ENCODE assay signal across 19 mouse cellular contexts in the genomic region with DNA sequence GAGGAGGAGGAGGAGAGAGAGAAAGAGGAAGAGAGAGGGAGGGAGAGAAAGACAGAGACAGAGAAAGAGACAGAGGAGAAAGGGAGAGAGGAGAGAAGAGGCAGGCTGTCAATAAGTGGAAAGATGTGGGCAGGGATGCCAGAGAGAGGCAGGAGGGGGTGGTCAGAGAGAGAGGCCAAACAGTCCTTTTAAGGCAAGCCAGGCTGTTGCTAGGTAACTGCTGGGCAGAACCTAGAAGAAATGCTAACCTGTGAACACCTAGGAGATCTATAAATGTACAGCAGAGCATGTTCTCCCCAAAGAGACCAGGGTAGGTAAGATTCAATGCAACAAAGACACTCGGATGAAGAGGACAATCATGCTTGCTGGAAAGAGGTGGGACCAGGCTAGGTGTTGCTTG.
A peak's percentile ranks its signal among the peaks of the same experiment; 100 is the strongest.
DNase-seq lines count a peak whose midpoint lies in the region; ATAC-seq and TF ChIP-seq lines count a peak whose summit lies in the region.
"Had no signal": no experiment of that assay in that cellular context is flagged by ENCODE, and none has a peak within 500 bp of the region (broad histone marks: within the 10 kb centered on the region; RNA-seq: fewer than 3 reads in every experiment).

No protein-coding gene starts in this region.

- H3K27me3 ChIP-seq in midbrain, embryonic 16.5 days (ENCODE audit: control insufficient read depth, insufficient read depth, low read depth, low read length): no peaks in the 10 kb centered on the region
- H3K27me3 ChIP-seq in midbrain, embryonic 13.5 days: no peaks in the 10 kb centered on the region
- no peaks in the 10 kb centered on the region for H3K27me3 ChIP-seq in midbrain, postnatal 0 days (ENCODE audit: insufficient read depth, low read length)
- H3K27me3 ChIP-seq: heart, embryonic 15.5 days; midbrain, embryonic 12.5 days had no signal

- peaks cover 6% of the 10 kb centered on the region; the same call in 1 of the 2 replicates for H3K4me1 ChIP-seq in midbrain, embryonic 16.5 days (ENCODE audit: control insufficient read depth, insufficient read depth, low read length)
- peaks cover 9% of the 10 kb centered on the region; the same call in 1 of the 2 replicates for H3K4me1 ChIP-seq in midbrain, embryonic 13.5 days (replicated peaks)
- H3K4me1 ChIP-seq in bone marrow macrophage, adult 2 months (ENCODE audit: control insufficient read depth, insufficient read depth, low read length): peaks cover 22% of the 10 kb centered on the region
- no peaks in the 10 kb centered on the region for H3K4me1 ChIP-seq in midbrain, postnatal 0 days (ENCODE audit: insufficient read depth, low read length)
- H3K4me1 ChIP-seq: forebrain, embryonic 12.5 days; midbrain, embryonic 12.5 days had no signal

- intact Hi-C loops in heart, postnatal 10 days (cut with DNase I): no loop called here

- WGBS in midbrain, embryonic 16.5 days: 79% methylated on average over 1 of the region's 1 CpGs
- 95% methylated on average over 1 of the region's 1 CpGs for WGBS in midbrain, embryonic 13.5 days
- 68% methylated on average over 1 of the region's 1 CpGs for WGBS in midbrain, postnatal 0 days

- H3K4me2 ChIP-seq in midbrain, embryonic 16.5 days (ENCODE audit: low read length): no peak overlapping the region
- no peak overlapping the region for H3K4me2 ChIP-seq in midbrain, embryonic 13.5 days (replicated peaks)
- H3K4me2 ChIP-seq in midbrain, postnatal 0 days (ENCODE audit: low read depth, low read length, poor library complexity, severe bottlenecking): no peak overlapping the region
- H3K4me2 ChIP-seq: forebrain, embryonic 12.5 days; heart, embryonic 15.5 days; midbrain, embryonic 12.5 days had no signal

- no peaks in the 10 kb centered on the region for H3K36me3 ChIP-seq in midbrain, embryonic 16.5 days (ENCODE audit: control insufficient read depth, insufficient read depth, low read length)
- H3K36me3 ChIP-seq in midbrain, embryonic 13.5 days: no peaks in the 10 kb centered on the region
- no peaks in the 10 kb centered on the region for H3K36me3 ChIP-seq in midbrain, postnatal 0 days (ENCODE audit: insufficient read depth, low read length)
- H3K36me3 ChIP-seq: forebrain, embryonic 12.5 days; heart, embryonic 15.5 days; midbrain, embryonic 12.5 days had no signal

- TF ChIP-seq CTCF in layer of hippocampus, adult 2 months (conservative IDR thresholded peaks at IDR 0.05): no peak
- TF ChIP-seq CTCF in bone marrow macrophage, adult 2 months (IDR thresholded peaks at IDR 0.05; ENCODE audit: low read depth, low read length): no peak
- no peak for TF ChIP-seq CTCF in midbrain, postnatal 0 days (IDR thresholded peaks at IDR 0.05)

- H3K4me3 ChIP-seq in layer of hippocampus, adult 2 months: no peak overlapping the region
- H3K4me3 ChIP-seq in midbrain, embryonic 16.5 days (ENCODE audit: low read depth, low read length): no peak overlapping the region
- no peak overlapping the region for H3K4me3 ChIP-seq in midbrain, embryonic 13.5 days (replicated peaks)
- H3K4me3 ChIP-seq in bone marrow macrophage, adult 2 months (ENCODE audit: insufficient read depth, low read length): no peak overlapping the region
- no peak overlapping the region for H3K4me3 ChIP-seq in midbrain, postnatal 0 days (ENCODE audit: low read depth, low read length)
- H3K4me3 ChIP-seq: forebrain, embryonic 12.5 days; heart, embryonic 15.5 days; midbrain, embryonic 12.5 days had no signal

- H3K9ac ChIP-seq in midbrain, embryonic 16.5 days (ENCODE audit: low read depth, low read length): no peak overlapping the region
- H3K9ac ChIP-seq in midbrain, embryonic 13.5 days (replicated peaks): no peak overlapping the region
- no peak overlapping the region for H3K9ac ChIP-seq in midbrain, postnatal 0 days (replicated peaks; ENCODE audit: low read length, poor library complexity, severe bottlenecking)
- H3K9ac ChIP-seq: forebrain, embryonic 12.5 days; heart, embryonic 15.5 days; midbrain, embryonic 12.5 days had no signal

- TF ChIP-seq POLR2A in bone marrow macrophage, adult 2 months (IDR thresholded peaks at IDR 0.05; ENCODE audit: borderline replicate concordance, low read depth, low read length): no peak

- ATAC-seq in midbrain, embryonic 16.5 days: peak; percentile 67; the same call in 1 of the 2 replicates
- ATAC-seq in midbrain, embryonic 13.5 days: no peak
- ATAC-seq in midbrain, postnatal 0 days (ENCODE audit: low FRiP score): no peak
- no peak for ATAC-seq in megakaryocyte, adult 5-6 weeks (ENCODE audit: poor library complexity, severe bottlenecking)

- no peak overlapping the region for H3K27ac ChIP-seq in layer of hippocampus, adult 2 months
- no peak overlapping the region for H3K27ac ChIP-seq in midbrain, embryonic 16.5 days (ENCODE audit: low read length)
- no peak overlapping the region for H3K27ac ChIP-seq in midbrain, embryonic 13.5 days
- peak overlapping the region; percentile 25; the same call in 1 of the 2 replicates for H3K27ac ChIP-seq in bone marrow macrophage, adult 2 months (ENCODE audit: insufficient read depth, low read depth, low read length)
- 0 out of 2 replicates have a peak overlapping the region, but pooled peaks have one; percentile 18 for H3K27ac ChIP-seq in midbrain, postnatal 0 days (ENCODE audit: low read depth, low read length)
- H3K27ac ChIP-seq: forebrain, embryonic 12.5 days; heart, embryonic 15.5 days; midbrain, embryonic 12.5 days; stomach, postnatal 0 days had no signal

- H3K9me3 ChIP-seq in midbrain, embryonic 16.5 days (replicated peaks; ENCODE audit: control insufficient read depth, low read length, poor library complexity, severe bottlenecking): no peaks in the 10 kb centered on the region
- no peaks in the 10 kb centered on the region for H3K9me3 ChIP-seq in midbrain, embryonic 13.5 days
- no peaks in the 10 kb centered on the region for H3K9me3 ChIP-seq in midbrain, postnatal 0 days (ENCODE audit: low read length)
- H3K9me3 ChIP-seq: forebrain, embryonic 12.5 days; heart, embryonic 15.5 days; midbrain, embryonic 12.5 days had no signal

- peak; percentile 32 for DNase-seq in layer of hippocampus, adult 9-11 months
- DNase-seq in layer of hippocampus, adult 2 months (ENCODE audit: low spot score in 2 of 2): no peak
- peak; percentile 45 for DNase-seq in midbrain, postnatal 0 days (ENCODE audit: low spot score)
- no peak for DNase-seq in heart, postnatal 10 days
- DNase-seq: cerebellum, adult 9-11 months; gastrocnemius, postnatal 36 days; kidney, postnatal 4 days; left cerebral cortex, postnatal 4 days; liver; lung, postnatal 10 days; thymus, postnatal 14 days had no signal

Comparison
In these comparisons a context has a peak if more than half of its experiments do, and no peak if none do; other contexts are left out.
1. DNase-seq: peak in layer of hippocampus, adult 9-11 months (single experiment) and midbrain, postnatal 0 days (single experiment); none in layer of hippocampus, adult 2 months (0 of 2) and heart, postnatal 10 days (0 of 2).
2. H3K27ac ChIP-seq: peak in bone marrow macrophage, adult 2 months (single experiment) and midbrain, postnatal 0 days (single experiment); none in layer of hippocampus, adult 2 months (single experiment), midbrain, embryonic 16.5 days (single experiment) and midbrain, embryonic 13.5 days (single experiment).